Mouse (Mus musculus): ENCODE results near the gene Gpc6.

DNA sequence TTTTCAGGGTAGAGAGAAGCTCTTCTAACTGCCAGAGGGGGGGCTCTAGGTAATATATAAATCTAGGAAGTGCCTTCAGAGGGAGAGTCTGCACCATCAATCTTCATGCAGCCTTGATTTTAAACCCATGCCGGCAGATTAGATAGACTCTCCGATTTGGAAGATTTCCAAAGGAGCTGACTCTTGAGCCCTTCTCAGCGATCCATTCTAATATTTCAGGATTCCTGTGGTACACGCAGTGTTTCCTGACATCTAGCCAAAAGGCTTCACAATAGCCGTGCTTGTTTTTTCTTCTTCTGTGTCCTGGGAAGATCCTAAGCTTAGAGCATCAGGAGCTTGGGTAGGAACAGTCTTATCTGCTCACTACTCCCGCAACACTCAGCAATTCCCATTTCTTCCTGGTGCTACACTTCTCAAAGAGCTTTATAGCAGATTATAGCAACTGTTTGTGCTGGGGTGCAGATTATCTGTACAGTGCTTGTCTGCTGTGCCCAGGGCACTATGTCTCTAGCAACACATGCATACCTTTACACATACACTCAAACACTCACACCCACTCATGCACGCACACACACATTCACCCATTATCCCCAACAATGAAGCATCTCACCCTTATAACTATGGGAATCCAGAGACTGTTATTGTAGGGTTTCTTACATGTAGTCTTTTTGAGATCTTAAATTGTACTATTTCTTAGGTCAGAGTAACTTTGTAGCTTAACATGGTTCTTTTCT, 3.8 kb downstream of the Gpc6 start:
- TF ChIP-seq CTCF (IDR thresholded peaks at IDR 0.05; ENCODE audit: low read depth, low read length) (no peak), POLR2A (IDR thresholded peaks at IDR 0.05; ENCODE audit: borderline replicate concordance, low read depth, low read length) (no peak)

All from bone marrow macrophage, adult 2 months (primary cell).